Mouse (Mus musculus): ENCODE measurements at regions not wholly inside any gene's neighbourhood (a gene's known extent, or its start where the extent isn't known, plus 50 kb on each side); places are given as distances from the start of the nearest gene placed in this dataset.
A peak's percentile ranks its signal among the peaks of the same experiment; 100 is the strongest.

DNA sequence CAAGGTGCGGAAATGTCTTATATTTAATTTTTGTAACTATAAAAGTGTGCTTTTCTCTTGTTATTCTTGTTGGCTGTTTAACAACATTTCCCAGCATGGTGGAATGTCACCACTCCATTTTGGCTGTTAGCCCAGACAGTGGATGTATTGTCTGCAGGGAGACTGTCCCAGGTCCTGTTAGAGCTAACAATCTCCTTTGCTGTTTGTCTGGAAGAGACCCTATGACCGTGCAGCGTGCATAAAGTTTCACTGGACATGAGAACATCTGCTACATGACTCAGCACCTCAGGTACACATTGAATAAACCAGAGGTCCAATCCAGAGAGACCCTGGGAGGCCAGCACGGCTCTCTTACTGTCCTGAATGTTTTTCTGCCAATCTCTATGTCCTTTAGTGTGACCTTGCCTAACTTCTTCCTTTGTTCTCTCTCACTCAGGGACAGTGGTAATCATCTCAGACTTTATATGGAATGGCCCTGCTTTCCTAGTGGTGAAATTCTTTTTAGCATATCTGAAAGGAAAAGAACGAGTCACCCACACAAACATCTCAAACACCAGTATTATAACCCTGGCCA is 450.7 kb downstream of the Fgf9 start:
- H3K27me3 ChIP-seq (ENCODE audit: control insufficient read depth, insufficient read depth, low read length) = no peaks in the 10 kb centered on the region
- WGBS = 29% methylated on average over 5 of the region's 5 CpGs
- H3K9me3 ChIP-seq (replicated peaks; ENCODE audit: control insufficient read depth, low read length) = no peaks in the 10 kb centered on the region
- no peak overlapping the region for H3K4me3 ChIP-seq (ENCODE audit: low read length)
- no peaks in the 10 kb centered on the region for H3K36me3 ChIP-seq (ENCODE audit: control insufficient read depth, insufficient read depth)
- no peak overlapping the region for H3K9ac ChIP-seq (ENCODE audit: low read length)
- H3K4me1 ChIP-seq (ENCODE audit: control insufficient read depth, insufficient read depth, low read length) = peaks cover 16% of the 10 kb centered on the region
- ATAC-seq (replicated peaks; ENCODE audit: extremely low read depth, insufficient read depth, low FRiP score) = peak; percentile 82
- peak overlapping the region; percentile 90 for H3K27ac ChIP-seq (ENCODE audit: low read length)
- no peak overlapping the region; the same call in 1 of the 2 replicates for H3K4me2 ChIP-seq (ENCODE audit: low read depth, low read length)

DNA sequence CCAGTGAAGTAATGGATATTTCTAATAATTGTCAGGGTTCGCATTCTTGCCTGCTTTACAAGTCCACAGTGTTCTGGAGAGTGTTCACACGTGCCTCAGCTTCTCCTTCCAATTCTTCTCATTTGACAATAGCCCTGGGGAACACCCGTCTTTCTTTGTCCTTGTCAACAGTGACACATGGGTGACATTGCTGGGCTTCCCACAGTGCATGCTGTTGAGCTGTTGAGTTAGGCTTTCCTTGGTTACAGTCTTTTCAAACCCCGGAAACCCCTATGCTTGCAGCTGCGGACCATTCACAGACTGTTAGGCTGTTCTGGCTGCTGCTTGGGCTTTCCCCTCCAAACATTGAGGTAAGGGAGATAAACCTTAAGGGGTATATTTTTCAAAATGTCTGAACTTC is 450.0 kb downstream of the Fgf9 start:
- Histone ChIP-seq H3K4me3 (ENCODE audit: low read length) (no peak overlapping the region), H3K4me1 (ENCODE audit: control insufficient read depth, insufficient read depth, low read length) (peaks cover 16% of the 10 kb centered on the region), H3K27ac (ENCODE audit: low read length) (peak overlapping the region; percentile 90), H3K36me3 (ENCODE audit: control insufficient read depth, insufficient read depth) (no peaks in the 10 kb centered on the region), H3K4me2 (ENCODE audit: low read depth, low read length) (no peak overlapping the region), H3K27me3 (ENCODE audit: control insufficient read depth, insufficient read depth, low read length) (no peaks in the 10 kb centered on the region), H3K9ac (ENCODE audit: low read length) (no peak overlapping the region), H3K9me3 (replicated peaks; ENCODE audit: control insufficient read depth, low read length) (no peaks in the 10 kb centered on the region)
- 65% methylated on average over 5 of the region's 5 CpGs for WGBS
- ATAC-seq (replicated peaks; ENCODE audit: extremely low read depth, insufficient read depth, low FRiP score) = 0 out of 2 replicates have a peak, but pooled peaks have one; percentile 19

DNA sequence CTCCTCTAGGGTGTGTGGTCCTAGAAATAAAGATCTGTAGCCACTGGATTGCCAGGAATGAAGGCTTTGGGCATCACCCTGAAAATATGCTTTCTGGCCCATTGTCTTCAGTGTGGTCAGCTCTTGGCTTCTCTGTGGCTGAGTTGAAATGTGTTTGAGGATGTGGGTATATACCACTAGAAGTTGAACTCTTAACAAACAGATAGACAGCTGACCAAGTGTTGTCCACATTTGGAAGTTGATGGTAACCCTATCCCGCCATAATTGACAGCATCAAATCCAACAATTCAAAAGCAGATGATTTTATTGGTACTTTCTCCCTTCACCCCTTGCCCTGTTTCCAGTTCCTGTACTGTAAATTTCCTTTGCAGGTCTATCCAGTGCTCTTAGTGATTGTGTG is 448.7 kb downstream of the Fgf9 start:
- no peak overlapping the region for H3K4me2 ChIP-seq (ENCODE audit: low read depth, low read length)
- WGBS = 95% methylated on average over 1 of the region's 1 CpGs
- H3K36me3 ChIP-seq (ENCODE audit: control insufficient read depth, insufficient read depth) = no peaks in the 10 kb centered on the region
- H3K9me3 ChIP-seq (replicated peaks; ENCODE audit: control insufficient read depth, low read length) = no peaks in the 10 kb centered on the region
- H3K27ac ChIP-seq (ENCODE audit: low read length) = no peak overlapping the region
- no peak for ATAC-seq (replicated peaks; ENCODE audit: extremely low read depth, insufficient read depth, low FRiP score)
- H3K4me3 ChIP-seq (ENCODE audit: low read length) = no peak overlapping the region
- H3K27me3 ChIP-seq (ENCODE audit: control insufficient read depth, insufficient read depth, low read length) = no peaks in the 10 kb centered on the region
- no peak overlapping the region for H3K9ac ChIP-seq (ENCODE audit: low read length)
- peaks cover 16% of the 10 kb centered on the region for H3K4me1 ChIP-seq (ENCODE audit: control insufficient read depth, insufficient read depth, low read length)

DNA sequence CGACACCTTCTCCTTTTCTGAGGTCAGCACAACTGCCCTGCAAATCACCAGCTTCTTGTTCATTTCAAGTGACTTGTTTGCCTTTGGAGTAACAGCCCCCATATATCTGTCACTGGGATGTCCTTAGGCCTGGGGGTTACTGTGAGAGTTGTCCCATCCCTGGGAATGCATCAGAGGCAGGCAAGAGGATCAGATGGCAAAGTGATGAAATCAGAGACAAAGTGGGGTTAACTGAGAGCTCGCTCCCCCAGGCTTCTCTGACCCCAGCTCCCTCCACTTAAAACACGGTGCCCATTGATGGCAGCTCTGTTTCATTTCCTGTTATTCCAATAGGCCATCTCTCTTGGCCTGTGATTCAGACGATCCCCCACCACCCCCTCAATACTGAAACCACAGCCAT is 446.2 kb downstream of the Fgf9 start:
- Histone ChIP-seq H3K4me1 (ENCODE audit: control insufficient read depth, insufficient read depth, low read length) (peaks cover 15% of the 10 kb centered on the region), H3K27ac (ENCODE audit: low read length) (no peak overlapping the region), H3K36me3 (ENCODE audit: control insufficient read depth, insufficient read depth) (no peaks in the 10 kb centered on the region), H3K4me3 (ENCODE audit: low read length) (no peak overlapping the region), H3K27me3 (ENCODE audit: control insufficient read depth, insufficient read depth, low read length) (no peaks in the 10 kb centered on the region), H3K4me2 (ENCODE audit: low read depth, low read length) (no peak overlapping the region), H3K9ac (ENCODE audit: low read length) (no peak overlapping the region), H3K9me3 (replicated peaks; ENCODE audit: control insufficient read depth, low read length) (no peaks in the 10 kb centered on the region)
- no peak for ATAC-seq (replicated peaks; ENCODE audit: extremely low read depth, insufficient read depth, low FRiP score)
- 46% methylated on average over 4 of the region's 4 CpGs for WGBS

DNA sequence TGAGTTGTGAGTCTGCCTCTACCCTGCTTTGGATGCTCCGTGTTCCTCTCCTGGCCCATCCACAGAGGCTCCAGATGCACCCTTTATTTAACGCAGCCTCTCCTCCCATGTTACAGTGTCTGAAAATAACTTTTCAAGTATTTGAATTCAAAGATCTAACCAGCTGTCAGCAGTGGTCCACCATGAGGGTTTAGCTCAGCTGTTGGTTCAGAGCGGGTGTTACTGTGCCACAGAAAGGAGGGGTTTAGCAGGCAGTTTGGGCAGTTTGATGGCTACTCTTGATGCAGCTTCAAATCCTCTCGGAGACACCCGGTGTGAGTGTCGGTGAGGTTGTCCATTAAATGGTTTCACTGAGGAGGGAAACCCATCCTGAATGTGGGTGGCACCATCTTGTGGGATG is 441.8 kb downstream of the Fgf9 start:
- WGBS = 89% methylated on average over 6 of the region's 6 CpGs
- no peak overlapping the region for H3K27ac ChIP-seq (ENCODE audit: low read length)
- H3K27me3 ChIP-seq (ENCODE audit: control insufficient read depth, insufficient read depth, low read length) = no peaks in the 10 kb centered on the region
- no peaks in the 10 kb centered on the region for H3K9me3 ChIP-seq (replicated peaks; ENCODE audit: control insufficient read depth, low read length)
- no peak overlapping the region for H3K4me2 ChIP-seq (ENCODE audit: low read depth, low read length)
- H3K4me3 ChIP-seq (ENCODE audit: low read length) = no peak overlapping the region
- ATAC-seq (replicated peaks; ENCODE audit: extremely low read depth, insufficient read depth, low FRiP score) = no peak
- no peak overlapping the region for H3K9ac ChIP-seq (ENCODE audit: low read length)
- no peaks in the 10 kb centered on the region for H3K36me3 ChIP-seq (ENCODE audit: control insufficient read depth, insufficient read depth)
- peaks cover 4% of the 10 kb centered on the region; the same call in 1 of the 2 replicates for H3K4me1 ChIP-seq (ENCODE audit: control insufficient read depth, insufficient read depth, low read length)

DNA sequence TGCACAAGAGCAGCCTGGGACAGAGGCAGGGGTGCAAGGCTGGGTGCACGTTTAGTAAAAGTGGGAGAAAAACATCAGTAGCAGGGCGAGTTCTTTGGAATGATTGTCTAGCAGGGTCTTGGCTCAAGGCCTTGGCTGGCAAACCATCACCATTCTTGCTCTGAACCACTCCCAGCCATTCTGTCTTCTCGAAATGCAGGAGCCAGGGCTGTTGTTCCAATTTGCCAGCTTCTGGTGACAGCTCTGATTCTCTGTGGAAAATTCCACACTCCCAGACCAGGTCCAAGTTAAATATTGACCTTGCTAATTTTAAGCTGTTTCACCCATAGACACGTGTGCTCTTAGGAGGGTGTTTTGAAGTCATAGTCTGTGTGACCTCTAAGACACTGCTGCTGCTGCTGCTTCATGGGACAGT is 441.2 kb downstream of the Fgf9 start:
- H3K27me3 ChIP-seq (ENCODE audit: control insufficient read depth, insufficient read depth, low read length) = no peaks in the 10 kb centered on the region
- H3K27ac ChIP-seq (ENCODE audit: low read length) = no peak overlapping the region
- 51% methylated on average over 4 of the region's 4 CpGs for whole genome bisulfite sequencing
- H3K36me3 ChIP-seq (ENCODE audit: control insufficient read depth, insufficient read depth) = no peaks in the 10 kb centered on the region
- H3K4me3 ChIP-seq (ENCODE audit: low read length) = no peak overlapping the region
- H3K9me3 ChIP-seq (replicated peaks; ENCODE audit: control insufficient read depth, low read length) = no peaks in the 10 kb centered on the region
- H3K4me1 ChIP-seq (ENCODE audit: control insufficient read depth, insufficient read depth, low read length) = peaks cover 4% of the 10 kb centered on the region; the same call in 1 of the 2 replicates
- H3K9ac ChIP-seq (ENCODE audit: low read length) = no peak overlapping the region
- H3K4me2 ChIP-seq (ENCODE audit: low read depth, low read length) = no peak overlapping the region
- 0 out of 2 replicates have a peak, but pooled peaks have one; percentile 28 for ATAC-seq (replicated peaks; ENCODE audit: extremely low read depth, insufficient read depth, low FRiP score)

DNA sequence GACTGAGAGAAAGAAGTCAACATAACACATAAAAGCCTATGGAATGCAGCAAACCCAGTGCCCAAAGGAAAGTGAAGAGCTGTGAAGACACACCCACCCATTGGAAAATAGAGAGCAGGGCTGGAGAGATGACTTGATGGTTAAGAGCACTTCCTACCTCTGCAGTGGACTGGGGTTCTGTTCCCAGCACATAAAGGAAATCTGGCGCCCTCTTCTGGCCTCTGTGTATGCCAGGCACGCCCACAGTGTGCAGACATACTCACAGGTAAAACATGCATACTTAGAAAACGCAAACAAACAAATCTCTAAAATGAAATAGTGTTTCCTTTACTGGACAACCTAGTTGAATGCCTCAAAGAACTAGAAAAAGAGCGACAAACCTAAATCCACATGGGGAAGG is 440.4 kb downstream of the Fgf9 start:
- 73% methylated on average over 4 of the region's 4 CpGs for WGBS
- no peak overlapping the region for H3K9ac ChIP-seq (ENCODE audit: low read length)
- ATAC-seq (replicated peaks; ENCODE audit: extremely low read depth, insufficient read depth, low FRiP score) = no peak

DNA sequence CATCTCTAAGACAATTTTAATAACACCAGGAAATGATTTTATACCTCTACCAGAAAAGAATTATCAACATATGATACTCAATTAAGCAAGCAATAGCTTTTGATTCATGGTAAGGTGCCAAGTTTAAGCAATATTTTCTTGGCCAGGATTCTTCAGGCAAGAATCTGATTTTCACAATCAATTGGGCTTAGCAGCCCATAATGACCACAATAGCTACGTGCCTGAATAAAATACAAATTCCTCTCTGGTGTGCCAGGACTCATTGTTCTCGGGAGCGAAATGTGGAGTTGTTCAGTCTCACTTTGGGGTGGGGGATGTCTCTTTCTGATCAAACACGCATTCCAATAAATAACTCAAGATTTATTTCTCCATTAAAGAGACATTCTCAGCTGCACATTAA is 438.8 kb downstream of the Fgf9 start:
- Histone ChIP-seq H3K36me3 (ENCODE audit: control insufficient read depth, insufficient read depth) (no peaks in the 10 kb centered on the region), H3K9ac (ENCODE audit: low read length) (no peak overlapping the region)
- 75% methylated on average over 4 of the region's 4 CpGs for WGBS

More for the DNA sequence above, 440.4 kb downstream of the Fgf9 start:
- H3K9me3 ChIP-seq (replicated peaks; ENCODE audit: control insufficient read depth, low read length) = no peaks in the 10 kb centered on the region
- no peak overlapping the region for H3K4me3 ChIP-seq (ENCODE audit: low read length)
- no peak overlapping the region for H3K27ac ChIP-seq (ENCODE audit: low read length)
- H3K36me3 ChIP-seq (ENCODE audit: control insufficient read depth, insufficient read depth) = no peaks in the 10 kb centered on the region
- H3K4me2 ChIP-seq (ENCODE audit: low read depth, low read length) = no peak overlapping the region
- H3K27me3 ChIP-seq (ENCODE audit: control insufficient read depth, insufficient read depth, low read length) = no peaks in the 10 kb centered on the region
- peaks cover 4% of the 10 kb centered on the region; the same call in 1 of the 2 replicates for H3K4me1 ChIP-seq (ENCODE audit: control insufficient read depth, insufficient read depth, low read length)

DNA sequence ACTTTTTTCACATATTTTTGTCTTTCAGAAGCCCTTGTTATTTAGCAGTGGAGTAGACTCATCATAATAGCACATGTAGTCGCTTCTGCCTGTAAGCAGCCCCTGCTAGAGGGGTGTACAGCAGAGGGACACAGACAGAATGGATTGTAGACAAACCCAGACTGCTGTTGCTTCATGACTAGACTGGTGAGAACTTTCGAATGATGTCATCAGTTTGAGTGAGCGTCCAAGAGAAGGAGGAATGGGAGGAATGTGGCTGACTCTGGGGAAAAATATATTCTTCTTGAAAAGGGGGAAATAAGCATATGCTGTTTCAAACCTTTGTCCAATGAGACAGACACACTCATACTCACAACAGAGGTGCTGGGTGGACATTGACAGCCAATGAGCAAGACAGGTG is 436.1 kb downstream of the Fgf9 start:
- Histone ChIP-seq H3K9ac (ENCODE audit: low read length) (no peak overlapping the region), H3K4me2 (ENCODE audit: low read depth, low read length) (no peak overlapping the region), H3K36me3 (ENCODE audit: control insufficient read depth, insufficient read depth) (no peaks in the 10 kb centered on the region), H3K27ac (ENCODE audit: low read length) (no peak overlapping the region), H3K9me3 (replicated peaks; ENCODE audit: control insufficient read depth, low read length) (no peaks in the 10 kb centered on the region), H3K27me3 (ENCODE audit: control insufficient read depth, insufficient read depth, low read length) (no peaks in the 10 kb centered on the region), H3K4me1 (ENCODE audit: control insufficient read depth, insufficient read depth, low read length) (peaks cover 3% of the 10 kb centered on the region; the same call in 1 of the 2 replicates), H3K4me3 (ENCODE audit: low read length) (no peak overlapping the region)
- ATAC-seq (replicated peaks; ENCODE audit: extremely low read depth, insufficient read depth, low FRiP score) = 0 out of 2 replicates have a peak, but pooled peaks have one; percentile 41
- WGBS = 41% methylated on average over 3 of the region's 3 CpGs

More for the DNA sequence above, 438.8 kb downstream of the Fgf9 start:
- Histone ChIP-seq H3K27ac (ENCODE audit: low read length) (no peak overlapping the region), H3K4me1 (ENCODE audit: control insufficient read depth, insufficient read depth, low read length) (peaks cover 4% of the 10 kb centered on the region; the same call in 1 of the 2 replicates), H3K27me3 (ENCODE audit: control insufficient read depth, insufficient read depth, low read length) (no peaks in the 10 kb centered on the region), H3K4me3 (ENCODE audit: low read length) (no peak overlapping the region), H3K4me2 (ENCODE audit: low read depth, low read length) (no peak overlapping the region), H3K9me3 (replicated peaks; ENCODE audit: control insufficient read depth, low read length) (no peaks in the 10 kb centered on the region)
- no peak for ATAC-seq (replicated peaks; ENCODE audit: extremely low read depth, insufficient read depth, low FRiP score)
